Mouse (Mus musculus): ENCODE results near the gene Cib1. TPM values are rescaled to one million over a fixed set of nuclear protein-coding genes. Genes with fewer than 3 reads are reported as not detected.
A peak's percentile ranks its signal among the peaks of the same experiment; 100 is the strongest.

Cib1 gene
- polyA plus RNA-seq (2015; fragmentation: Nextera tagmentation; extraction: Ambion mirVana), result 31.6 and 32.7 TPM in 2 replicates

GRCm38 (mm10) chr7:80232489-80233029, at the start of gene Cib1, which contains the start of gene Gdpgp1:
TSS of gene Cib1 (minus strand) at chr7:80232813.
TSS of gene Gdpgp1 (plus strand) at chr7:80232865.
- peak within 1 kb of the TSS; percentile 61 for H3K9ac ChIP-seq (replicated peaks)
- peak within 1 kb of the TSS; percentile 68 for H3K27ac ChIP-seq (replicated peaks)
- no peaks in the 10 kb centered on the region for H3K27me3 ChIP-seq
- peak within 1 kb of the TSS; percentile 85 for H3K4me2 ChIP-seq (replicated peaks)
- no peaks in the 10 kb centered on the region for H3K9me3 ChIP-seq
- ATAC-seq (replicated peaks), result peak; percentile 95
- H3K4me3 ChIP-seq, result peak within 1 kb of the TSS; percentile 78
- peaks cover 24% of the 10 kb centered on the region for H3K4me1 ChIP-seq
- WGBS, result under 1% methylated on average over 56 of the region's 56 CpGs
- peaks cover 6% of the 10 kb centered on the region for H3K36me3 ChIP-seq

- no peak overlapping the region for H3K4me2 ChIP-seq (replicated peaks)
- 85% methylated on average over 3 of the region's 3 CpGs for WGBS
- no peak for ATAC-seq (replicated peaks)
Observed at GRCm38 (mm10) chr7:80281646-80282045, 49.0 kb upstream of the Cib1 start.

GRCm38 (mm10) chr7:80280998-80281397, 48.4 kb upstream of the Cib1 start:
- Histone ChIP-seq H3K4me1 (no peaks in the 10 kb centered on the region), H3K9me3 (no peaks in the 10 kb centered on the region), H3K27ac (replicated peaks) (no peak overlapping the region), H3K27me3 (no peaks in the 10 kb centered on the region), H3K9ac (replicated peaks) (no peak overlapping the region), H3K36me3 (peaks cover 78% of the 10 kb centered on the region), H3K4me3 (no peak overlapping the region), H3K4me2 (replicated peaks) (no peak overlapping the region)
- 94% methylated on average over 2 of the region's 2 CpGs for WGBS
- no peak for ATAC-seq (replicated peaks)

More at GRCm38 (mm10) chr7:80281646-80282045, 49.0 kb upstream of the Cib1 start:
- no peaks in the 10 kb centered on the region for H3K27me3 ChIP-seq
- peaks cover 78% of the 10 kb centered on the region for H3K36me3 ChIP-seq
- H3K9ac ChIP-seq (replicated peaks), result no peak overlapping the region
- H3K9me3 ChIP-seq, result no peaks in the 10 kb centered on the region
- no peak overlapping the region for H3K4me3 ChIP-seq
- no peak overlapping the region for H3K27ac ChIP-seq (replicated peaks)
- no peaks in the 10 kb centered on the region for H3K4me1 ChIP-seq

- peaks cover 3% of the 10 kb centered on the region; the same call in 1 of the 2 replicates for H3K9me3 ChIP-seq
- H3K4me1 ChIP-seq, result no peaks in the 10 kb centered on the region
- H3K36me3 ChIP-seq, result peaks cover 76% of the 10 kb centered on the region
- H3K4me2 ChIP-seq (replicated peaks), result no peak overlapping the region
- H3K9ac ChIP-seq (replicated peaks), result no peak overlapping the region
- WGBS, result 88% methylated on average over 10 of the region's 10 CpGs
- no peak for ATAC-seq (replicated peaks)
- H3K4me3 ChIP-seq, result no peak overlapping the region
- no peaks in the 10 kb centered on the region for H3K27me3 ChIP-seq
- no peak overlapping the region for H3K27ac ChIP-seq (replicated peaks)
Observed at GRCm38 (mm10) chr7:80280032-80280431, 47.4 kb upstream of the Cib1 start.

- H3K27me3 ChIP-seq, result no peaks in the 10 kb centered on the region
- ATAC-seq (replicated peaks), result no peak
Observed at GRCm38 (mm10) chr7:80276374-80276773, 43.8 kb upstream of the Cib1 start.

GRCm38 (mm10) chr7:80273456-80273855, 40.8 kb upstream of the Cib1 start:
- 94% methylated on average over 2 of the region's 2 CpGs for WGBS
- ATAC-seq (replicated peaks), result no peak
- Histone ChIP-seq H3K4me3 (no peak overlapping the region), H3K27me3 (no peaks in the 10 kb centered on the region), H3K36me3 (peaks cover 59% of the 10 kb centered on the region), H3K9ac (replicated peaks) (no peak overlapping the region), H3K27ac (replicated peaks) (no peak overlapping the region), H3K4me1 (peaks cover 26% of the 10 kb centered on the region), H3K4me2 (replicated peaks) (no peak overlapping the region), H3K9me3 (peaks cover 11% of the 10 kb centered on the region; the same call in 1 of the 2 replicates)

More at GRCm38 (mm10) chr7:80276374-80276773, 43.8 kb upstream of the Cib1 start:
- H3K4me2 ChIP-seq (replicated peaks), result no peak overlapping the region
- peaks cover 4% of the 10 kb centered on the region; the same call in 1 of the 2 replicates for H3K4me1 ChIP-seq
- no peak overlapping the region for H3K27ac ChIP-seq (replicated peaks)
- 99% methylated on average over 4 of the region's 4 CpGs for WGBS
- H3K9me3 ChIP-seq, result peaks cover 11% of the 10 kb centered on the region; the same call in 1 of the 2 replicates
- H3K36me3 ChIP-seq, result peaks cover 80% of the 10 kb centered on the region
- H3K4me3 ChIP-seq, result no peak overlapping the region
- no peak overlapping the region for H3K9ac ChIP-seq (replicated peaks)

- ATAC-seq (replicated peaks), result peak; percentile 88
Observed at GRCm38 (mm10) chr7:80269751-80270255, 37.2 kb upstream of the Cib1 start.

GRCm38 (mm10) chr7:80268897-80269750, 36.5 kb upstream of the Cib1 start, which contains the start of gene Vps33b:
TSS of gene Vps33b (plus strand) at chr7:80269649.
- Histone ChIP-seq H3K4me3 (peak within 1 kb of the TSS; percentile 68), H3K27me3 (no peaks in the 10 kb centered on the region), H3K36me3 (peaks cover 48% of the 10 kb centered on the region), H3K4me1 (peaks cover 28% of the 10 kb centered on the region), H3K9me3 (no peaks in the 10 kb centered on the region), H3K27ac (replicated peaks) (peak within 1 kb of the TSS; percentile 76), H3K9ac (replicated peaks) (peak within 1 kb of the TSS; percentile 78), H3K4me2 (replicated peaks) (peak within 1 kb of the TSS; percentile 84)
- peak; percentile 91 for ATAC-seq (replicated peaks)
- WGBS, result 5% methylated on average over 21 of the region's 21 CpGs

More at GRCm38 (mm10) chr7:80269751-80270255, 37.2 kb upstream of the Cib1 start:
- Histone ChIP-seq H3K36me3 (peaks cover 49% of the 10 kb centered on the region), H3K9ac (replicated peaks) (peak overlapping the region; percentile 78), H3K4me3 (peak overlapping the region; percentile 68), H3K4me1 (peaks cover 28% of the 10 kb centered on the region), H3K27ac (replicated peaks) (peak overlapping the region; percentile 76), H3K27me3 (no peaks in the 10 kb centered on the region), H3K4me2 (replicated peaks) (peak overlapping the region; percentile 84), H3K9me3 (peaks cover 6% of the 10 kb centered on the region; the same call in 1 of the 2 replicates)
- under 1% methylated on average over 23 of the region's 23 CpGs for WGBS

GRCm38 (mm10) chr7:80267764-80268163, 35.2 kb upstream of the Cib1 start:
- no peak overlapping the region for H3K9ac ChIP-seq (replicated peaks)
- no peak overlapping the region for H3K27ac ChIP-seq (replicated peaks)
- H3K4me1 ChIP-seq, result peaks cover 28% of the 10 kb centered on the region
- H3K9me3 ChIP-seq, result no peaks in the 10 kb centered on the region
- WGBS, result 79% methylated on average over 1 of the region's 1 CpGs
- no peaks in the 10 kb centered on the region for H3K27me3 ChIP-seq
- peaks cover 36% of the 10 kb centered on the region for H3K36me3 ChIP-seq
- H3K4me2 ChIP-seq (replicated peaks), result no peak overlapping the region
- ATAC-seq (replicated peaks), result no peak
- H3K4me3 ChIP-seq, result no peak overlapping the region

GRCm38 (mm10) chr7:80264606-80265005, 32.0 kb upstream of the Cib1 start:
- Histone ChIP-seq H3K9ac (replicated peaks) (no peak overlapping the region), H3K4me2 (replicated peaks) (no peak overlapping the region), H3K4me1 (peaks cover 24% of the 10 kb centered on the region), H3K36me3 (peaks cover 32% of the 10 kb centered on the region), H3K27ac (replicated peaks) (no peak overlapping the region), H3K27me3 (peaks cover 5% of the 10 kb centered on the region), H3K9me3 (no peaks in the 10 kb centered on the region), H3K4me3 (no peak overlapping the region)
- ATAC-seq (replicated peaks), result no peak
- WGBS, result 94% methylated on average over 12 of the region's 12 CpGs

- Histone ChIP-seq H3K9me3 (no peaks in the 10 kb centered on the region), H3K9ac (replicated peaks) (peak overlapping the region; percentile 71), H3K27ac (replicated peaks) (peak overlapping the region; percentile 71), H3K27me3 (peaks cover 25% of the 10 kb centered on the region), H3K4me2 (replicated peaks) (peak overlapping the region; percentile 82), H3K4me1 (peaks cover 15% of the 10 kb centered on the region), H3K4me3 (peak overlapping the region; percentile 63), H3K36me3 (peaks cover 25% of the 10 kb centered on the region)
- peak; percentile 64 for ATAC-seq (replicated peaks)
- under 1% methylated on average over 32 of the region's 32 CpGs for WGBS
Observed at GRCm38 (mm10) chr7:80261372-80261990, 28.9 kb upstream of the Cib1 start.
